Mouse (Mus musculus) cortical plate, adult 2 months (tissue): ENCODE results near the gene Omt2a.
"Not testable (repeated sequence)": the region's sequence is repeated elsewhere in the genome, so short reads cannot be mapped to it uniquely, and the experiment has no call there.

Experiments
- CTCF ChIP-seq: fragments of 200-500 bp; IDR thresholded peaks from 2 replicates; pipeline ENCODE4 v1.5.1; 2011; ENCODE audit warnings: mild to moderate bottlenecking, control low read depth, low read length; ENCODE audit not compliant: insufficient read depth; ENCODE audit errors: extremely low read depth
- POLR2A ChIP-seq: fragments of 200-500 bp; IDR thresholded peaks from 2 replicates; pipeline ENCODE4 v1.6.1; 2011; ENCODE audit warnings: mild to moderate bottlenecking, low read length, control low read depth; ENCODE audit not compliant: insufficient read depth; ENCODE audit errors: extremely low read depth

DNA sequence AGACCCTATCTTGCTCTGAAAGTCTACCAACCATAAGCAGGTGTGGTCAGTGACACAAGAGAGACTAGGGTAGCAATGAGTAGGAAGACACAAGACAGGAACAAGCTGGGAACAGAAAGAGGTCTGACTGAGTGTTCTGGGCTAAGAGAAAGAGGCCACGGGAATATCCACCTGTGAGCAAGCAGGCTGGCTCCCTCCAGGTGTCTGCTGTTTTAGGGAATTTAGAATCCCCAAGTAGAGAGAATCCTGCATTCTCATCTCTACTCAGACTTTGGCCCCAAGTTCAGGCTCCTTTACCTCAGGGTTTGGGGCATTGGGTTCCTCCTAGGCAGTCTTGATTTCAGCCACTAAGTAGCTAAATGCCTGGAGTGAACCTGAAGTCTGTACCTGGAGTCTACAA lies 12.7 kb upstream of the Omt2a start, which contains the start of gene Omt2b:
- TF ChIP-seq POLR2A, CTCF: not testable (repeated sequence)
